Mouse (Mus musculus) embryonic fibroblast, embryonic 13.5 days (primary cell): ENCODE measurements around the gene Eml5. TPM values are rescaled to one million over a fixed set of nuclear protein-coding genes. Genes with fewer than 3 reads are reported as not detected.

Source experiments
- H3K27ac ChIP-seq: 2 replicates; pipeline ENCODE4 v1.5.1; 2012; ENCODE audit warnings: low read length, control low read depth, inconsistent platforms; ENCODE audit not compliant: insufficient read depth
- H3K4me1 ChIP-seq: 2 replicates; pipeline ENCODE4 v1.6.1; 2011; ENCODE audit warnings: low read length; ENCODE audit not compliant: control insufficient read depth, insufficient read depth
- H3K4me3 ChIP-seq: 2 replicates; pipeline ENCODE4 v1.5.1; 2011; ENCODE audit warnings: mild to moderate bottlenecking, control low read depth, low read length; ENCODE audit not compliant: insufficient read depth
- CTCF ChIP-seq: IDR thresholded peaks from 2 replicates; pipeline ENCODE4 v1.5.1; 2011; ENCODE audit warnings: mild to moderate bottlenecking, control low read depth, low read length, moderate library complexity, borderline replicate concordance; ENCODE audit not compliant: insufficient read depth
- POLR2A ChIP-seq: IDR thresholded peaks from 2 replicates; pipeline ENCODE4 v1.6.1; 2011; ENCODE audit warnings: low read depth, mild to moderate bottlenecking, control low read depth, low read length, moderate library complexity
- polyA plus RNA-seq: library from polyadenylated mRNA; stranded (reverse); fragments of >200 nt; gene quantifications from 2 replicates; pipeline ENCODE4 v1.2.4, GENCODE M21; 2011; ENCODE audit warnings: low read depth; ENCODE audit not compliant: missing spikeins, insufficient read length

The Eml5 gene
- polyA plus RNA-seq, 1 experiment, result 4.6 TPM

DNA sequence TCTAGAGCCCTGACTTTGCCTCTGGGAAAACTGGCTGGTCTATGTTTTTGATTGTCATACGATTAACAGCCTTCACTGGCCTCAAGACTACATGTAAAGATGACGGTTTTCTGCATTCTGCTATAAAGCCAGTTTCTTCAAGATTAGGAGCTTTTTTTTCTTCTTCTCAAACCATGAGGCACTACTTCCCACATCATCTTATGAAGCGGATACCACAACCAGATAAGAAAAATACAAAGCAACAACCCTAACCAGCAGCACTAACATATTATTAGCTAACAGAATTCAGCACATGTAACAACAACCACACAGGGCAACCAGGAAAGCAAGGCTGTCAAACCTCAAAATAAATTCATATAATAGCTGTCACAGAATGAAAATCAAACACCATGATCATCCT, 63.3 kb downstream of the Eml5 start:
- no peaks in the 10 kb centered on the region for H3K4me1 ChIP-seq
- no peak overlapping the region for H3K27ac ChIP-seq
- TF ChIP-seq POLR2A (no peak), CTCF (no peak)
- no peak overlapping the region for H3K4me3 ChIP-seq

DNA sequence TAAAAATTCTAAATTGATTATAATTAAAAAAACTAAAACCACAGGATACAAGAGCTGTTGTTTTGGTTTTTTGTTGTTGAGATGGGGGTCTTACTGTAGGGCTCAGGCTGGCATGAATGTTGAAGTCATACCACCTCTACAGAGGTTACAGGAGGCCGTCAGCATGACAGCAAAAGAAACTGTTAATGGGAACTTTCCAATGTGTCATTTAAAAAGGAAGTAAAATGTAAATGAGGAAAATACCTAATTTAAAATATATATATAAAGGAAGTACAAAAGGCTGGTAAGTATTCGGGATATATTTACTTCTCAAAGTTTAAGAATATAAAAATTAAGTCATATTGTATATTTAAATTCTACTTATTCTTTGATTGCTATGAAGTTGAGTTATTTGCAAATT, 65.8 kb downstream of the Eml5 start:
- Histone ChIP-seq H3K4me3 (no peak overlapping the region), H3K4me1 (no peaks in the 10 kb centered on the region), H3K27ac (no peak overlapping the region)
- TF ChIP-seq CTCF (no peak), POLR2A (no peak)

DNA sequence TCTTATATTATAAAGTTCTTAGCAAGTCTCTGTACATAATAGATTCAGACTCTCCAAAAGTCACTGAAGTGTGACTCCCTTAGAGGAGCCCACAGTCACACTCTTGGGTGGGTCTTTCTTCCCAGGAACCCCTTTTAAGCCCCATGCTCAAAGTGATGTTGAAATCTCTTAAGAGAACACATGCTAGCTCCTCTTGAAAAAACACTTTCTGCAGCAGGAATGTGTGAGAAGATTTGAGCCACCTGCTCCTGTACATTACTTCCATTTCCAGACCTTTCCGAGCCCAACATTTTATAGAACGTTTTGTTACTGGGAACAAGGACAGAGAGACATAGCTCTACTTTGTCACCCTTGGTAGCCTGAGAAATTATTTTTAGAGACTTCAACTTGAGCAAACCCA, 66.4 kb downstream of the Eml5 start:
- TF ChIP-seq POLR2A, result no peak
- TF ChIP-seq CTCF, result no peak
- H3K27ac ChIP-seq, result no peak overlapping the region
- H3K4me3 ChIP-seq, result no peak overlapping the region
- no peaks in the 10 kb centered on the region for H3K4me1 ChIP-seq

DNA sequence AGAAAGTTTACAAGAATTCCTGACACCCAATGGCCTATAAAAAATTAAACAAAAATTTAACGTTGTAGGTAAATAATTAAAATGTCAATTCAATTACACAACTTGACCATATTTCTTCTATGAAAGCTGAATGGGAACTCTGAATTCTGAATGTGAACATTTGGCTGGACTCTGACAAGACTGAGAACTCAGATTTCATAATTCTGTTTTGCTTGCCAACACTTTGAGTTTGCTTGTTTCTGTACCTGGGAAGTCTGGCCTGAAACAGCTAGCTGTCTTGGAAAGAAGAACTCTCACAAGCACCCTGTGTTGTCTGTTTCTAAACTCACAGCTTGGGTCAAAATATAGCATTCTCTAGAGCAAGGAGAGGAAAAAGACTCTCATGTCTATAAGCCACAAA, 67.4 kb downstream of the Eml5 start:
- no peak for TF ChIP-seq CTCF
- no peak for TF ChIP-seq POLR2A
- H3K27ac ChIP-seq, result no peak overlapping the region
- no peaks in the 10 kb centered on the region for H3K4me1 ChIP-seq
- H3K4me3 ChIP-seq, result no peak overlapping the region

GRCm38 (mm10) chr12:98832929-98833598, 68.2 kb downstream of the Eml5 start:
- TF ChIP-seq POLR2A (no peak), CTCF (no peak)

GRCm38 (mm10) chr12:98831122-98831521, 70.2 kb downstream of the Eml5 start:
- H3K4me3 ChIP-seq, result no peak overlapping the region
- no peak for TF ChIP-seq CTCF
- no peaks in the 10 kb centered on the region for H3K4me1 ChIP-seq
- no peak overlapping the region for H3K27ac ChIP-seq

More at GRCm38 (mm10) chr12:98832929-98833598, 68.2 kb downstream of the Eml5 start:
- no peak overlapping the region for H3K27ac ChIP-seq
- H3K4me3 ChIP-seq, result no peak overlapping the region
- no peaks in the 10 kb centered on the region for H3K4me1 ChIP-seq

DNA sequence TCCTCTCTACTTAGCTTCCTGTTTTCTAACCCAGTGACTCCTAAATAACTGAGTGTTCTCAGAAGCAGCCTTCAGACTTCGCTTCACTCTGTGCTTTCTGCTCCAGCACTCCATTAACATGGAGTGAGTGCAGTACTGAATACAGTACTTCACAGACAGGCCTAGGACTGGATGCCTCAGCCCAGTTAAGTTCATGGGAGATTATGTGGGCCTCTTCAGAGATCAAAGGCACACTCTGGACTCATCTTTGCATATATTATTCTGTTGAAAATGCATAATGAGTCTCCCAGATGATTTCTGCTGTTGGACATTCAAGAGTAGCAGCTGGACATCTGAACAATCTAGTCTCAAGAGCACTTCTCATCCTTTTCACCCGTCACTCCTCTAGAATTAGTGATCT, 80.5 kb downstream of the Eml5 start:
- TF ChIP-seq POLR2A, result no peak
- TF ChIP-seq CTCF, result no peak
- Histone ChIP-seq H3K4me1 (no peaks in the 10 kb centered on the region), H3K27ac (no peak overlapping the region), H3K4me3 (no peak overlapping the region)

DNA sequence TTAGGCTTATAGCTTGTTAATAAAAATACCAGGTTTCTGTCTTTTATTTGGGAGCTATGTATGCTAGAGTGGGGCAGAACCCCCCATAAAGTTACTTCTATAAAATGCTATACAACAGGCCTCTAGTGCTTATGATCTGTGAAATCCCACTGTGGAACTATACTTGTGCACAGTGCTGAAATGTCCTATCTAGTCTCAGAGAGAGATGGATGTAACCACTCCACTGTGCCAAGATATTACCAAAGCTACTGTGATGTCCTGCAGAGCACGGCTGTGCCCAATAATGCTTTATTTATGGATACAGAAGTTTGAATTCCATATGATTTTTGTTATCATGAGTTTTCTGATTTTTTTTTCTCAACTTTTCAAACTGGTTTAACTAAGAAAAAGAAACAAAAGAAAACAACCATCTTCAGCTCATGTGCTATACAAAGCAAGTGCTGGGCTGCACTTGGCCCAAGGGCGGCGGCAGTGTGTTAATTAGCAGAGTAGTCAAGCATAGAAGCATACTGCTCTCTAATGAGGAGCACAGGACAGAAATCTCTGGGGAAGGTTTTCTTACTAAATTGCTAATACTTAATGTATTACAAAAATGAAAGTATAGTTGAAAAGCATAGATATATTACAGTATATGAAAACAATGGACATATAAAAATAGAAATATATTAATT, 97.1 kb downstream of the Eml5 start:
- TF ChIP-seq POLR2A (no peak), CTCF (no peak)
- Histone ChIP-seq H3K4me3 (no peak overlapping the region), H3K27ac (no peak overlapping the region), H3K4me1 (no peaks in the 10 kb centered on the region)

DNA sequence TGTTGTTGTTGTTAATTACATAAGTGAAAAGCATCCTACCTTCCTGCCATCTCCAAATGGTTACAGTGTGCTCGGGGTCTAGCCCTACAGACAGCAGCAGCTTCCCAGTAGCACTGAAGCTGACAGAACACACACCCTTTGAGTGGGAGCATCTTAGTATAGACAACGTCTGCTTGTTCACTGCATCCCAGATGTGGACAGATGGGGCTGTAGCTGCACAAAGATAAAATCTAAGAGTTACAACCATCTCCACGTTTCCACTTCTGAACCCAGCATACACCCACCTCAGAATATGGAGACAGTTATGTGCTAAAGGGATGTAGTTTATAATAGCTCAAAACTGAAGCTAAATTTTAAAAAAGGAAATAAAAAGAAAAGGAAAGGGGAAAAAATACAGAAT, 99.0 kb downstream of the Eml5 start:
- no peak overlapping the region for H3K4me3 ChIP-seq
- TF ChIP-seq POLR2A (no peak), CTCF (no peak)
- no peaks in the 10 kb centered on the region for H3K4me1 ChIP-seq
- H3K27ac ChIP-seq, result no peak overlapping the region

DNA sequence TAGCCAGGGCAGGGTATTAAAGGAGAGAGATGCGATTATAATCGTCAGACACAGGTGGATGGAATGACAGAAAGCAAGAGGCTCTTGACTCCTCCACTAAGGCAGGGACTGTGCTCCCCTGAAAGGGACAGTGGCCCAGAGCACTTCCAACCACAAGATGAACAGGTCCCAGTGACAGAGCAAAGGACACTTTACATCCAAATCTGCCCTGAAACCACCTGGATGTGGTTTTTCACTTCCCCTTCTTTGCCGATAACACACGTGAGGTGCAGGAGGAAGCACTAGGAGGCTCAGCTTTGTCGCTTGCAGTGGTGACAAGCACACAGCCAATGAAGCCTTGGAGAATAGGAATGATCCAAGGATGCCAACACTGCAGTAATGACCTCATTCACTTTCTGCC, 101.0 kb downstream of the Eml5 start:
- H3K27ac ChIP-seq, result no peak overlapping the region
- no peak overlapping the region for H3K4me3 ChIP-seq
- no peak for TF ChIP-seq CTCF
- TF ChIP-seq POLR2A, result no peak
- no peaks in the 10 kb centered on the region; the same call in 1 of the 2 replicates for H3K4me1 ChIP-seq
